ENCODE assay signal across 8 mouse cellular contexts in the genomic region with DNA sequence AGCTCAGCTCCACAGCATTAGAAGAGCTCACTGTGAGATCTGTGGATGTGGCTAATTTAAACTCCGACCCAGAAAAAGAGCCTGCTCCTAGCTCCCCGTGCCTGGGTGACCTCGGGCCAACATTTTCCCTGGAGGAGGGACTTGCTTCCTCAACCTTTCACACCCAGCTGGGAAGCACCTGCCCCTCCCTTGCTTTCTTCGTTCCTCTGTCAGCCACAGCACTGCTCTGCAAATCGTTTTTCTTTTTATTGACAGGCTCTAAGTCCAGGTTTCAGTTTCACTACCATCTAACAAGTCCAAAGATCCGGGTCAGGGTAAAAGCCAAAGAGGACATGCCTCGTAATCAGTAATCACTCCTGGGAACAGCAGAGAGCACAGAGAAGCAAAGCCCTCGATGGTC.
DNase-seq lines count a peak whose midpoint lies in the region; ATAC-seq and TF ChIP-seq lines count a peak whose summit lies in the region.

No protein-coding gene starts in this region.

- no peaks in the 10 kb centered on the region for H3K27me3 ChIP-seq in spleen, adult 2 months (ENCODE audit: control insufficient read depth, insufficient read depth, low read length)
- H3K27me3 ChIP-seq in heart, postnatal 0 days (ENCODE audit: control insufficient read depth, insufficient read depth, low read length) = no peaks in the 10 kb centered on the region
- H3K27me3 ChIP-seq in limb, embryonic 12.5 days = no peaks in the 10 kb centered on the region

- 22% methylated on average over 8 of the region's 8 CpGs for WGBS in spleen, adult 2 months
- WGBS in heart, postnatal 0 days = 11% methylated on average over 8 of the region's 8 CpGs
- WGBS in limb, embryonic 12.5 days = 6% methylated on average over 8 of the region's 8 CpGs

- intact Hi-C loops in left cerebral cortex, postnatal 10 days (cut with DNase I) = no loop called here

- H3K9ac ChIP-seq in heart, postnatal 0 days (replicated peaks; ENCODE audit: low read depth, low read length) = peak overlapping the region; percentile 59
- no peak overlapping the region for H3K9ac ChIP-seq in limb, embryonic 12.5 days (replicated peaks)

- peak overlapping the region; percentile 68 for H3K4me2 ChIP-seq in heart, postnatal 0 days (ENCODE audit: low read depth, low read length)
- peak overlapping the region; percentile 35 for H3K4me2 ChIP-seq in limb, embryonic 12.5 days

- no peak for TF ChIP-seq EP300 in heart, postnatal 0 days (IDR thresholded peaks at IDR 0.05; ENCODE audit: low read depth)

- no peak; the same call in 1 of the 2 replicates for ATAC-seq in heart, postnatal 0 days (ENCODE audit: insufficient read depth, low read depth)
- ATAC-seq in limb, embryonic 12.5 days (ENCODE audit: insufficient number of reproducible peaks, insufficient read depth, low FRiP score, low TSS enrichment, low read depth) = peak; percentile 48; the same call in 1 of the 2 replicates

- no peak for TF ChIP-seq POLR2A in spleen, adult 2 months (IDR thresholded peaks at IDR 0.05; ENCODE audit: low read depth, low read length)

- H3K27ac ChIP-seq in spleen, adult 2 months (ENCODE audit: insufficient read depth, low read length) = no peak overlapping the region
- peak overlapping the region; percentile 95 for H3K27ac ChIP-seq in heart, postnatal 0 days (ENCODE audit: low read depth)
- H3K27ac ChIP-seq in limb, embryonic 12.5 days = 0 out of 2 replicates have a peak overlapping the region, but pooled peaks have one; percentile 20

- no peak for DNase-seq in spleen, adult 2 months (ENCODE audit: low read depth in 1 of 2, low spot score in 2 of 2)
- DNase-seq in spleen, postnatal 10 days (ENCODE audit: low spot score in 2 of 2) = no peak
- DNase-seq in heart, postnatal 0 days (ENCODE audit: low spot score) = peak; percentile 30
- DNase-seq in testis, postnatal 10 days (ENCODE audit: low spot score) = no peak
- DNase-seq in left cerebral cortex, postnatal 10 days (ENCODE audit: extremely low spot score in 1 of 2, low spot score in 2 of 2) = no peak
- no peak for DNase-seq in cerebellum, postnatal 25 days
- no peak for DNase-seq in lung, postnatal 14 days

- no peaks in the 10 kb centered on the region for H3K36me3 ChIP-seq in spleen, adult 2 months (ENCODE audit: control insufficient read depth, insufficient read depth, low read length)
- no peaks in the 10 kb centered on the region for H3K36me3 ChIP-seq in heart, postnatal 0 days (replicated peaks; ENCODE audit: control insufficient read depth, insufficient read depth, low read length)
- no peaks in the 10 kb centered on the region for H3K36me3 ChIP-seq in limb, embryonic 12.5 days

- no peaks in the 10 kb centered on the region for H3K9me3 ChIP-seq in heart, postnatal 0 days (replicated peaks; ENCODE audit: control insufficient read depth, low read length)
- no peaks in the 10 kb centered on the region for H3K9me3 ChIP-seq in limb, embryonic 12.5 days

- H3K4me3 ChIP-seq in spleen, adult 2 months (ENCODE audit: extremely low read depth, insufficient read depth, insufficient read length) = peak overlapping the region; percentile 2
- H3K4me3 ChIP-seq in heart, postnatal 0 days (ENCODE audit: low read depth, low read length) = peak overlapping the region; percentile 44
- H3K4me3 ChIP-seq in limb, embryonic 12.5 days (replicated peaks) = no peak overlapping the region

- no peak for TF ChIP-seq CTCF in spleen, adult 2 months (IDR thresholded peaks at IDR 0.05; ENCODE audit: extremely low read depth, insufficient read depth, insufficient read length, insufficient replicate concordance)
- no peak for TF ChIP-seq CTCF in heart, postnatal 0 days (IDR thresholded peaks at IDR 0.05; ENCODE audit: low read depth)

- no peaks in the 10 kb centered on the region for H3K4me1 ChIP-seq in spleen, adult 2 months (ENCODE audit: control insufficient read depth, insufficient read depth, insufficient read length)
- peaks cover 35% of the 10 kb centered on the region for H3K4me1 ChIP-seq in heart, postnatal 0 days (ENCODE audit: control insufficient read depth, insufficient read depth)
- H3K4me1 ChIP-seq in limb, embryonic 12.5 days (replicated peaks) = peaks cover 29% of the 10 kb centered on the region
